Mouse (Mus musculus) thymus, adult 2 months (tissue): Measurements from ENCODE around the gene Zfp462.

ENCODE experiments used
- CTCF ChIP-seq: fragments of 200-500 bp; IDR thresholded peaks from 2 replicates; pipeline ENCODE4 v1.5.1; 2012; ENCODE audit warnings: mild to moderate bottlenecking, control low read depth, low read length, moderate library complexity, borderline replicate concordance; ENCODE audit not compliant: control insufficient read depth, poor library complexity, insufficient read depth; ENCODE audit errors: extremely low read depth
- POLR2A ChIP-seq: fragments of 200-500 bp; IDR thresholded peaks from 2 replicates; pipeline ENCODE4 v1.6.1; 2012; ENCODE audit warnings: mild to moderate bottlenecking, low read length, control low read depth, moderate library complexity; ENCODE audit not compliant: control insufficient read depth, poor library complexity, insufficient read depth; ENCODE audit errors: extremely low read depth

GRCm38 (mm10) chr4:55127228-55127901, 182.5 kb downstream of the Zfp462 start:
- TF ChIP-seq POLR2A (no peak), CTCF (no peak)
